Mouse (Mus musculus): Measurements from ENCODE around the gene Akap2. TPM values are rescaled to one million over a fixed set of nuclear protein-coding genes. Genes with fewer than 3 reads are reported as not detected.

Gene Akap2
- polyA plus RNA-seq, 1 experiment from 2014 or later = 11.4 TPM

- no peak for DNase-seq (ENCODE audit: low spot score)
- Histone ChIP-seq H3K4me3 (ENCODE audit: low read depth, low read length) (no peak overlapping the region), H3K36me3 (ENCODE audit: control insufficient read depth, insufficient read depth, low read length) (no peaks in the 10 kb centered on the region), H3K27me3 (ENCODE audit: control insufficient read depth, insufficient read depth, low read length) (no peaks in the 10 kb centered on the region), H3K27ac (replicated peaks) (no peak overlapping the region), H3K9ac (ENCODE audit: low read length) (no peak overlapping the region), H3K4me1 (replicated peaks; ENCODE audit: control insufficient read depth, insufficient read depth) (no peaks in the 10 kb centered on the region), H3K9me3 (ENCODE audit: control insufficient read depth, low read length) (no peaks in the 10 kb centered on the region), H3K4me2 (replicated peaks; ENCODE audit: low read depth) (no peak overlapping the region)
- no peak for ATAC-seq (ENCODE audit: low FRiP score, low TSS enrichment)
- WGBS = 84% methylated on average over 11 of the region's 11 CpGs
- TF ChIP-seq CTCF (IDR thresholded peaks at IDR 0.05; ENCODE audit: low read depth) (no peak), EP300 (optimal IDR thresholded peaks at IDR 0.05) (no peak)
Measured at GRCm38 (mm10) chr4:57682944-57683343, 34.5 kb upstream of the Akap2 start.

- no peak overlapping the region for H3K27ac ChIP-seq (replicated peaks)
- H3K4me2 ChIP-seq (replicated peaks; ENCODE audit: low read depth) = no peak overlapping the region
- DNase-seq (ENCODE audit: low spot score) (no peak), ATAC-seq (ENCODE audit: low FRiP score, low TSS enrichment) (no peak)
- no peak overlapping the region for H3K4me3 ChIP-seq (ENCODE audit: low read depth, low read length)
- H3K27me3 ChIP-seq (ENCODE audit: control insufficient read depth, insufficient read depth, low read length) = no peaks in the 10 kb centered on the region
- 65% methylated on average over 12 of the region's 12 CpGs for WGBS
- TF ChIP-seq CTCF (IDR thresholded peaks at IDR 0.05; ENCODE audit: low read depth) = no peak
- H3K9me3 ChIP-seq (ENCODE audit: control insufficient read depth, low read length) = no peaks in the 10 kb centered on the region
- no peaks in the 10 kb centered on the region for H3K4me1 ChIP-seq (replicated peaks; ENCODE audit: control insufficient read depth, insufficient read depth)
- no peaks in the 10 kb centered on the region for H3K36me3 ChIP-seq (ENCODE audit: control insufficient read depth, insufficient read depth, low read length)
- peak overlapping the region; percentile 23; the same call in 1 of the 2 replicates for H3K9ac ChIP-seq (ENCODE audit: low read length)
Measured at GRCm38 (mm10) chr4:57684676-57685215, 32.7 kb upstream of the Akap2 start.

- no peak overlapping the region for H3K4me3 ChIP-seq (ENCODE audit: low read depth, low read length)
- ATAC-seq (ENCODE audit: low FRiP score, low TSS enrichment) = no peak
- no peaks in the 10 kb centered on the region for H3K27me3 ChIP-seq (ENCODE audit: control insufficient read depth, insufficient read depth, low read length)
- H3K27ac ChIP-seq (replicated peaks) = no peak overlapping the region
- 58% methylated on average over 3 of the region's 3 CpGs for WGBS
- TF ChIP-seq CTCF (IDR thresholded peaks at IDR 0.05; ENCODE audit: low read depth) (no peak), EP300 (optimal IDR thresholded peaks at IDR 0.05) (no peak)
- DNase-seq (ENCODE audit: low spot score) = no peak
- H3K36me3 ChIP-seq (ENCODE audit: control insufficient read depth, insufficient read depth, low read length) = no peaks in the 10 kb centered on the region
- no peaks in the 10 kb centered on the region for H3K9me3 ChIP-seq (ENCODE audit: control insufficient read depth, low read length)
- no peaks in the 10 kb centered on the region for H3K4me1 ChIP-seq (replicated peaks; ENCODE audit: control insufficient read depth, insufficient read depth)
- H3K9ac ChIP-seq (ENCODE audit: low read length) = no peak overlapping the region
- no peak overlapping the region for H3K4me2 ChIP-seq (replicated peaks; ENCODE audit: low read depth)
Measured at GRCm38 (mm10) chr4:57686736-57687135, 30.7 kb upstream of the Akap2 start.

DNA sequence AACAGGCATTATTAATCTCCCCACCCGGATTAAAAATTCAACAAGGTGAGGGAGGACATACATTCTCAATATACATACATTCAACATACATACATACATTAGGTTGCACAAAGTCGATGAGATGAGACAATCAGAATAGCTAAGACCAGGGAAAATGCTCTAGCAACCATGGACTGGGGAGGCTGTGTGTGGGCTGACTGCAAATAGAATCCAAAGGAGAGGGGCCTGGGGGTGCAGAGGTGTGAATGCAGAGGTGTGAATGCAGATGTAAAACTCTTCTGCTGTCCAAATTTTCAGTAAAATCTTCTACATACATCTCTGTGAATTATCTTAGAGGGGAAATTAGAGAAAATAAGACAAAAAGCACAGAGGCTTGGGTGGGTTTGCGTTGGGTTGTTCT, 29.9 kb upstream of the Akap2 start:
- TF ChIP-seq EP300 (optimal IDR thresholded peaks at IDR 0.05) (no peak), CTCF (IDR thresholded peaks at IDR 0.05; ENCODE audit: low read depth) (no peak)
- Histone ChIP-seq H3K4me3 (ENCODE audit: low read depth, low read length) (no peak overlapping the region), H3K4me1 (replicated peaks; ENCODE audit: control insufficient read depth, insufficient read depth) (no peaks in the 10 kb centered on the region), H3K4me2 (replicated peaks; ENCODE audit: low read depth) (no peak overlapping the region), H3K9me3 (ENCODE audit: control insufficient read depth, low read length) (no peaks in the 10 kb centered on the region), H3K27ac (replicated peaks) (no peak overlapping the region), H3K36me3 (ENCODE audit: control insufficient read depth, insufficient read depth, low read length) (no peaks in the 10 kb centered on the region), H3K27me3 (ENCODE audit: control insufficient read depth, insufficient read depth, low read length) (no peaks in the 10 kb centered on the region), H3K9ac (ENCODE audit: low read length) (no peak overlapping the region)
- ATAC-seq (ENCODE audit: low FRiP score, low TSS enrichment) (no peak), DNase-seq (ENCODE audit: low spot score) (no peak)
- WGBS = 79% methylated on average over 3 of the region's 3 CpGs

- no peak for TF ChIP-seq CTCF (IDR thresholded peaks at IDR 0.05; ENCODE audit: low read depth)
- no peak for TF ChIP-seq EP300 (optimal IDR thresholded peaks at IDR 0.05)
- ATAC-seq (ENCODE audit: low FRiP score, low TSS enrichment) (no peak), DNase-seq (ENCODE audit: low spot score) (no peak)
- H3K4me2 ChIP-seq (replicated peaks; ENCODE audit: low read depth) = no peak overlapping the region
- no peak overlapping the region for H3K9ac ChIP-seq (ENCODE audit: low read length)
- no peaks in the 10 kb centered on the region for H3K27me3 ChIP-seq (ENCODE audit: control insufficient read depth, insufficient read depth, low read length)
- no peaks in the 10 kb centered on the region for H3K9me3 ChIP-seq (ENCODE audit: control insufficient read depth, low read length)
- H3K4me1 ChIP-seq (replicated peaks; ENCODE audit: control insufficient read depth, insufficient read depth) = no peaks in the 10 kb centered on the region
- H3K36me3 ChIP-seq (ENCODE audit: control insufficient read depth, insufficient read depth, low read length) = no peaks in the 10 kb centered on the region
- H3K4me3 ChIP-seq (ENCODE audit: low read depth, low read length) = no peak overlapping the region
- no peak overlapping the region for H3K27ac ChIP-seq (replicated peaks)
- 77% methylated on average over 9 of the region's 9 CpGs for whole genome bisulfite sequencing
Measured at GRCm38 (mm10) chr4:57688131-57688530, 29.3 kb upstream of the Akap2 start.

DNA sequence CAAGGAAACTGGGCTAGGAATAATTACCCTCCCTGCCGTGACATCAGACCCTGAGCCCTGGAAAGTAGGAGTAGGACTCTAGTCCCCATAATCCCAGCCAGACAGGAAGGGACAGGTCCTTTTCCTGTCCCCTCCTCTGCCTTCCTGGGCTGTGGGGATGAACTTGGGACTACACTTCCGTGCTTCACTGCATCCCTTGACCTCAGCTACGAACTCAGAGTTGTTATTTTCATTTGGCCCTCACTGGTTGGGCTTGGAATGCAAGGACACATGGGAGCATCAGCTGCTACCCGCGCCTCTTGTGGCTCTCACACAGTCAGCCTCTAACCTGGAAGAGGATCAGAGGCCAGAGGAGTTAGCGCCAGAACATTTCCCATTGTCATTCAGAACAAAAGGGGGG, 27.5 kb upstream of the Akap2 start:
- no peak overlapping the region for H3K27ac ChIP-seq (replicated peaks)
- no peak overlapping the region for H3K9ac ChIP-seq (ENCODE audit: low read length)
- H3K4me3 ChIP-seq (ENCODE audit: low read depth, low read length) = no peak overlapping the region
- WGBS = 72% methylated on average over 6 of the region's 6 CpGs
- no peak overlapping the region for H3K4me2 ChIP-seq (replicated peaks; ENCODE audit: low read depth)
- no peaks in the 10 kb centered on the region for H3K27me3 ChIP-seq (ENCODE audit: control insufficient read depth, insufficient read depth, low read length)
- ATAC-seq (ENCODE audit: low FRiP score, low TSS enrichment) (no peak), DNase-seq (ENCODE audit: low spot score) (no peak)
- no peaks in the 10 kb centered on the region for H3K36me3 ChIP-seq (ENCODE audit: control insufficient read depth, insufficient read depth, low read length)
- TF ChIP-seq CTCF (IDR thresholded peaks at IDR 0.05; ENCODE audit: low read depth) (no peak), EP300 (optimal IDR thresholded peaks at IDR 0.05) (no peak)
- H3K4me1 ChIP-seq (replicated peaks; ENCODE audit: control insufficient read depth, insufficient read depth) = no peaks in the 10 kb centered on the region
- no peaks in the 10 kb centered on the region for H3K9me3 ChIP-seq (ENCODE audit: control insufficient read depth, low read length)

Measured in stomach, postnatal 0 days (tissue).